Mouse (Mus musculus) embryonic fibroblast, embryonic 13.5 days (primary cell): ENCODE data around the gene Rgs9.

Experiments used
- CTCF ChIP-seq: IDR thresholded peaks from 2 replicates; pipeline ENCODE4 v1.5.1; 2011; ENCODE audit warnings: mild to moderate bottlenecking, control low read depth, low read length, moderate library complexity, borderline replicate concordance; ENCODE audit not compliant: insufficient read depth
- POLR2A ChIP-seq: IDR thresholded peaks from 2 replicates; pipeline ENCODE4 v1.6.1; 2011; ENCODE audit warnings: low read depth, mild to moderate bottlenecking, control low read depth, low read length, moderate library complexity

GRCm38 (mm10) chr11:109330706-109331393, 32.9 kb upstream of the Rgs9 start:
- TF ChIP-seq POLR2A (no peak), CTCF (no peak)
